Mouse (Mus musculus) MEL (cell line): ENCODE measurements around the gene Gcnt3. TPM values are rescaled to one million over a fixed set of nuclear protein-coding genes. Genes with fewer than 3 reads are reported as not detected.

Source experiments
- DNase-seq: peaks from one replicate; pipeline ENCODE4 v3.0.0; 2011; ENCODE audit warnings: low read depth, low spot score
- H3K27ac ChIP-seq: 2 replicates; pipeline ENCODE4 v1.5.1; 2012; ENCODE audit warnings: low read depth, mild to moderate bottlenecking, control low read depth, low read length, moderate library complexity; ENCODE audit not compliant: control insufficient read depth
- H3K27me3 ChIP-seq, 2 experiments: fragments of 150-350 bp in 1 of 2; sonication (generic) in 1 of 2; 2 replicates each; pipeline ENCODE4 v1.6.1; 2012; ENCODE audit warnings: low read length in 2 of 2, mild to moderate bottlenecking in 2 of 2, improper control_type of control experiment in 1 of 2, moderate library complexity in 1 of 2; ENCODE audit not compliant: insufficient read depth in 2 of 2, control insufficient read depth in 1 of 2
- H3K36me3 ChIP-seq, 2 experiments: 2 replicates each; pipeline ENCODE4 v1.6.1; 2012 to 2014; ENCODE audit warnings: low read length in 2 of 2, improper control_type of control experiment in 1 of 2, inconsistent platforms in 1 of 2, mild to moderate bottlenecking in 1 of 2; ENCODE audit not compliant: insufficient read depth in 2 of 2, control insufficient read depth in 1 of 2
- H3K4me1 ChIP-seq, 2 experiments: fragments of 150-350 bp in 1 of 2; sonication (generic) in 1 of 2; 2 replicates each; pipeline ENCODE4 v1.6.1; 2012; ENCODE audit warnings: low read length in 2 of 2, improper control_type of control experiment in 1 of 2, mild to moderate bottlenecking in 1 of 2; ENCODE audit not compliant: insufficient read depth in 2 of 2, control insufficient read depth in 1 of 2
- H3K4me3 ChIP-seq, 2 experiments: fragments of 150-350 bp in 1 of 2; sonication (generic) in 1 of 2; 2 replicates each; pipeline ENCODE4 v1.5.1; 2012; ENCODE audit warnings: low read depth in 2 of 2, low read length in 2 of 2, mild to moderate bottlenecking in 2 of 2, moderate library complexity in 2 of 2, control low read depth in 1 of 2, improper control_type of control experiment in 1 of 2; ENCODE audit not compliant: control insufficient read depth in 1 of 2, insufficient read depth in 1 of 2
- H3K79me2 ChIP-seq: 2 replicates; pipeline ENCODE4 v1.6.1; 2012; ENCODE audit warnings: mild to moderate bottlenecking, low read length, moderate library complexity; ENCODE audit not compliant: control insufficient read depth, poor library complexity, insufficient read depth
- H3K9ac ChIP-seq: 2 replicates; pipeline ENCODE4 v1.6.1; 2012; ENCODE audit warnings: low read depth, mild to moderate bottlenecking, control low read depth, low read length, moderate library complexity; ENCODE audit not compliant: control insufficient read depth, poor library complexity, severe bottlenecking
- H3K9me3 ChIP-seq: fragments of 150-350 bp; sonication (generic); replicated peaks from 2 replicates; pipeline ENCODE4 v1.6.1; 2012; ENCODE audit warnings: mild to moderate bottlenecking, low read length, improper control_type of control experiment, moderate library complexity; ENCODE audit not compliant: insufficient read depth
- BHLHE40 ChIP-seq: IDR thresholded peaks from 2 replicates; pipeline ENCODE4 v1.6.1; 2012; ENCODE audit warnings: low read depth, mild to moderate bottlenecking, inconsistent platforms, low read length, improper control_type of control experiment, borderline replicate concordance
- CHD1 ChIP-seq: IDR thresholded peaks from 2 replicates; pipeline ENCODE4 v1.6.1; 2012; ENCODE audit warnings: low read depth, mild to moderate bottlenecking, inconsistent platforms, low read length, improper control_type of control experiment
- CTCF ChIP-seq, 3 experiments: IDR thresholded peaks in 2 of 3; conservative IDR thresholded peaks in 1 of 3; 2 replicates each; pipeline ENCODE4 v1.5.1; 2011 to 2012; ENCODE audit warnings: low read length in 3 of 3, low read depth in 2 of 3, mild to moderate bottlenecking in 2 of 3, improper control_type of control experiment in 1 of 3, inconsistent platforms in 1 of 3, mixed read lengths in 1 of 3, moderate library complexity in 1 of 3; ENCODE audit not compliant: control insufficient read depth in 1 of 3, insufficient read depth in 1 of 3, poor library complexity in 1 of 3, severe bottlenecking in 1 of 3
- ELF1 ChIP-seq: IDR thresholded peaks from 2 replicates; pipeline ENCODE4 v1.6.1; 2014; ENCODE audit warnings: low read depth, mild to moderate bottlenecking, inconsistent platforms, low read length, improper control_type of control experiment, moderate library complexity
- EP300 ChIP-seq, 2 experiments: IDR thresholded peaks; 2 replicates each; pipeline ENCODE4 v1.6.1; 2011; ENCODE audit warnings: improper control_type of control experiment in 2 of 2, low read length in 2 of 2, low read depth in 1 of 2, mild to moderate bottlenecking in 1 of 2
- GABPA ChIP-seq: IDR thresholded peaks from 2 replicates; pipeline ENCODE4 v1.6.1; 2012; ENCODE audit warnings: low read depth, mild to moderate bottlenecking, inconsistent platforms, low read length, improper control_type of control experiment, moderate library complexity
- HCFC1 ChIP-seq: IDR thresholded peaks from 2 replicates; pipeline ENCODE4 v1.6.1; 2012; ENCODE audit warnings: low read depth, mild to moderate bottlenecking, inconsistent platforms, low read length, improper control_type of control experiment, moderate library complexity
- JUND ChIP-seq: IDR thresholded peaks from 2 replicates; pipeline ENCODE4 v1.6.1; 2011; ENCODE audit warnings: low read depth, mild to moderate bottlenecking, improper control_type of control experiment, low read length
- KAT2A ChIP-seq: conservative IDR thresholded peaks from 2 replicates; pipeline ENCODE4 v1.6.1; 2012; ENCODE audit warnings: low read depth, low read length, improper control_type of control experiment, inconsistent platforms
- MXI1 ChIP-seq: IDR thresholded peaks from 2 replicates; pipeline ENCODE4 v1.6.1; 2011; ENCODE audit warnings: mild to moderate bottlenecking, low read depth, low read length, improper control_type of control experiment
- MYB ChIP-seq: IDR thresholded peaks from 2 replicates; pipeline ENCODE4 v1.6.1; 2011; ENCODE audit warnings: mild to moderate bottlenecking, low read depth, low read length, improper control_type of control experiment
- MYC ChIP-seq: IDR thresholded peaks from 2 replicates; pipeline ENCODE4 v1.6.1; 2011; ENCODE audit warnings: low read depth, mild to moderate bottlenecking, low read length, improper control_type of control experiment, moderate library complexity
- NRF1 ChIP-seq: IDR thresholded peaks from 2 replicates; pipeline ENCODE4 v1.6.1; 2014; ENCODE audit warnings: low read depth, mild to moderate bottlenecking, inconsistent platforms, low read length, improper control_type of control experiment, moderate library complexity; ENCODE audit not compliant: poor library complexity, insufficient read depth, severe bottlenecking
- POLR2AphosphoS5 ChIP-seq: IDR thresholded peaks from 2 replicates; pipeline ENCODE4 v1.6.1; 2012; ENCODE audit warnings: low read depth, borderline replicate concordance, mild to moderate bottlenecking, inconsistent platforms, low read length, moderate library complexity, mixed read lengths
- RAD21 ChIP-seq: IDR thresholded peaks from 2 replicates; pipeline ENCODE4 v1.6.1; 2011; ENCODE audit warnings: mild to moderate bottlenecking, low read depth, low read length, improper control_type of control experiment
- RCOR1 ChIP-seq: IDR thresholded peaks from 2 replicates; pipeline ENCODE4 v1.6.1; 2012; ENCODE audit warnings: low read depth, mild to moderate bottlenecking, inconsistent platforms, low read length, improper control_type of control experiment
- SMC3 ChIP-seq: IDR thresholded peaks from 2 replicates; pipeline ENCODE4 v1.6.1; 2011; ENCODE audit warnings: low read depth, low read length, improper control_type of control experiment
- TAL1 ChIP-seq: IDR thresholded peaks from 2 replicates; pipeline ENCODE4 v1.6.1; 2012; ENCODE audit warnings: mild to moderate bottlenecking, inconsistent platforms, low read length, moderate library complexity, mixed read lengths
- TCF12 ChIP-seq: IDR thresholded peaks from 2 replicates; pipeline ENCODE4 v1.6.1; 2014; ENCODE audit warnings: low read depth, mild to moderate bottlenecking, inconsistent platforms, low read length, improper control_type of control experiment, moderate library complexity
- UBTF ChIP-seq: IDR thresholded peaks from 2 replicates; pipeline ENCODE4 v1.6.1; 2012; ENCODE audit warnings: low read depth, mild to moderate bottlenecking, inconsistent platforms, low read length, improper control_type of control experiment, moderate library complexity, borderline replicate concordance; ENCODE audit not compliant: insufficient read depth
- USF1 ChIP-seq: IDR thresholded peaks from 2 replicates; pipeline ENCODE4 v1.6.1; 2014; ENCODE audit warnings: low read depth, mild to moderate bottlenecking, inconsistent platforms, low read length, improper control_type of control experiment, moderate library complexity
- ZC3H11A ChIP-seq: IDR thresholded peaks from 2 replicates; pipeline ENCODE4 v1.6.1; 2012; ENCODE audit warnings: low read depth, mild to moderate bottlenecking, inconsistent platforms, low read length, improper control_type of control experiment
- polyA plus RNA-seq, 2 experiments: library from polyadenylated mRNA; stranded (reverse) in 1 of 2; unstranded in 1 of 2; fragments of >175 nt in 1 of 2; fragments of >200 nt in 1 of 2; gene quantifications; 2 replicates each; pipeline versions ENCODE4 v1.2.1 to v1.2.4; 2012; ENCODE audit warnings: low replicate concordance in 2 of 2, low read depth in 1 of 2; ENCODE audit not compliant: insufficient read length in 2 of 2, insufficient read depth in 1 of 2, missing spikeins in 1 of 2
- total RNA-seq: library from RNA; depleted of rRNA; stranded (reverse); fragments of 300-350 nt; gene quantifications from 2 replicates; pipeline ENCODE4 v1.2.3, GENCODE M21; 2012

The Gcnt3 gene
- total and polyA plus RNA-seq, 3 experiments, result not detected

DNA sequence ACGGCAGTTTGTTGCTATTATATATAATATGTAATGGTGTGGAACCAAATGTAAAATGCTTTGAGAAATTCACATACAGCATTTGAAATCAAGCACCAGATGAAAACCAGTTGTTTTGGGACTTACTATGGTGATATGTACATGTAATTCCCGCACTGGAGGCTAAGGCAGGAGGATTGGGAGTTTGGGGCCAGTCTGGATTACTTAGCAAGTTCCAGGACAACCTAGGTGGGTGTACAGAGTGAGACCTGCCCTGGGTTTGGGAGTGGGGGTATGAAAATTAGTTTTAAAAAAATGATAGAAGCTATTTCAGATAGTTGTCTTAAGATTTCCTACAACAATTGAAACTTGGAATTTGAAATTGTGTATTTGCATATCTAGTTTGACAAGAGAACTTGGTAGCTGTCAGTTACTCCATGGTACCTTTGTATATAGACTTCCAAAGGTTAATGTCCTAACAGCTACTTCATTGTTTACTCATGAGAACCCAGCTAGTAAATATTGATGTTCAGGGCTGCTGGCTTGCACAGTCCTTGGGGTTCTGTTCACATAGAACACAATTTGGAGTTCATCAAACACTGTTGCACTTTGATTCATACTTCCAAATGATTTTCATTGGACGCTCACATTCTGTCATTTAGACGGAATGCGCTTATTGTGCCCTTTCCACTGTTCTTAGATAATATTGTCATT, 27.0 kb downstream of the Gcnt3 start:
- no peak for DNase-seq
- Histone ChIP-seq H3K4me1 (peaks cover 0 to 8% of the 10 kb centered on the region in 2 experiments; a peak in 3 of 4 replicates), H3K79me2 (peaks cover 20% of the 10 kb centered on the region), H3K27ac (no peak overlapping the region), H3K27me3 (no peaks in the 10 kb centered on the region), H3K4me3 (no peak overlapping the region), H3K9me3 (no peaks in the 10 kb centered on the region), H3K9ac (no peak overlapping the region), H3K36me3 (peaks cover 9 to 18% of the 10 kb centered on the region in 2 experiments)
- TF ChIP-seq RCOR1 (no peak), MYC (no peak), JUND (no peak), ELF1 (no peak), POLR2AphosphoS5 (no peak)

DNA sequence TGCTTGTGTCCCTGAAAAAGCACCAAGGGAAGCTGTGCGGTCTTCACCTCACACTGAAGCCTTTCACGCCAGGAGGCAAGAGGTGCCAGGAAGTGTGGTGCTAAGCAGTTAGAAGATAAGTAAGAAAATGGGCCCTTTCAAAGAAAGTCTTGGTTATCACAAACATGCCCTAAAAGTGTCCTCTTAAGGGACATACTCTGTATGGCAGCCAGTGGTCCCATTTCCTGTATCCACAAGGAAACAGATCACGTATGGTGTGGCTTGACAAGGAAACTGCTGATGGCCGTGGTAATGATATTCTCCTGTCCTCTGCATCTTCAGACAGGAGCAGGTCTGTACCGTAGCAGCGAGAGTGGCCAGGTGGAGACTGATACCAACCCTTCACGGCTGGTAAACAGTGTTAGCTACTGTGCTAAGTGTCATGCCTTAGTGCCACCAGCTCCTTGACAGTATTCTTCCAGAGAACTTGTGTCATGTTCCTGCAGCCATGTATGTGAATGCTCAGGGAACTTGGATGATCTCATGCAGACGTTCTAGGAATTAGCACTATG, 28.1 kb downstream of the Gcnt3 start:
- no peak for DNase-seq

DNA sequence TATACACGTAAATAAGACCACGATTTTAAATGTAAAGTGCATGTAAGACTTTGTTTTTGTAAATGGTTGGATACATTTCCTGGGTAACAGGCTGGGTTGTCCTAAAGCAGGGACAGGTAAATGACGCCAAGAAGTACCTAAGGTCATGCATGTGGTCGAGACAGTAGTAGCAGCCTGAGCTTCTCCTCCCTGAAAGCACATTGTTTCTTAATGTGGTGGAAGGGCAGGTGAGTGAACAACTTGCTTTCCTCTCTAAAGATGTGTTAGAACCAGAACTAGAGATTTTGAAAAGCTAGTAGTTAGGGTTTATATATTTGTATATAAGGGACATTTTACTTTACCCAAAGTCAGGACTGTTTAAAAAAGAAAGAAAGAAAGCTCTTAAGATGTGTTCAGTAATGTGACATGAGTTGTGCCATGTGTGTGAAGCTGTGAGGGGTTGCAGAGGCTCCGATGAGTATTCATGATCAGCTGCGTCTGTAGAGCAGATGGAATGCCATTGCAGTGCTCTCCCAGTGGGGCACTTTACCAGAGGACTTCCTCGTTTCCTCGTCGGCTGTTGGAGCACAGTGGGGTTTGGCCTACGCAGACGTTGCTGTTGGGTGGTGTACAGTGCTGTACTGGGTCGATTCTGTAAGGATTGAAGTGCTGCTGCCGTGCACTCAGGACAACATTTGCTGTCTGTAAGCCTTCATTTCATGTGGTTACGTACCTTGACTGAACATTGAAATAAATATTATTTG, 30.2 kb downstream of the Gcnt3 start:
- TF ChIP-seq MXI1 (no peak), TAL1 (no peak), POLR2AphosphoS5 (no peak), JUND (no peak), BHLHE40 (no peak), USF1 (no peak), MYB (no peak), ZC3H11A (no peak), CTCF (IDR thresholded peaks at IDR 0.05 in 2 of 3, conservative IDR thresholded peaks at IDR 0.05 in 1 of 3; ENCODE audit: control insufficient read depth in 1 of 3, insufficient read depth in 1 of 3, low read depth in 2 of 3, low read length in 3 of 3, poor library complexity in 1 of 3, severe bottlenecking in 1 of 3) (no peak), KAT2A (no peak), CHD1 (no peak), RAD21 (no peak), TCF12 (no peak), GABPA (no peak), NRF1 (no peak), SMC3 (no peak), HCFC1 (no peak)
- H3K27ac ChIP-seq, result no peak overlapping the region
- H3K9ac ChIP-seq, result no peak overlapping the region
- H3K9me3 ChIP-seq, result no peaks in the 10 kb centered on the region
- H3K27me3 ChIP-seq, result no peaks in the 10 kb centered on the region
- H3K4me3 ChIP-seq, result no peak overlapping the region
- peaks cover 3% of the 10 kb centered on the region for H3K79me2 ChIP-seq
- H3K4me1 ChIP-seq, result peaks cover 0 to 3% of the 10 kb centered on the region in 2 experiments; a peak in 1 of 4 replicates
- peaks cover 2 to 13% of the 10 kb centered on the region in 2 experiments for H3K36me3 ChIP-seq
- DNase-seq, result no peak

More for the DNA sequence above, 28.1 kb downstream of the Gcnt3 start:
- Histone ChIP-seq H3K4me3 (no peak overlapping the region), H3K36me3 (peaks cover 7 to 18% of the 10 kb centered on the region in 2 experiments), H3K27ac (no peak overlapping the region; the same call in 1 of the 2 replicates), H3K79me2 (peaks cover 20% of the 10 kb centered on the region), H3K9me3 (no peaks in the 10 kb centered on the region), H3K9ac (no peak overlapping the region), H3K4me1 (peaks cover 0 to 5% of the 10 kb centered on the region in 2 experiments; a peak in 2 of 4 replicates), H3K27me3 (no peaks in the 10 kb centered on the region)
- peak; percentile 55 for TF ChIP-seq TAL1
- TF ChIP-seq UBTF, result no peak
- TF ChIP-seq EP300 (IDR thresholded peaks at IDR 0.05; ENCODE audit: low read depth in 1 of 2, low read length in 2 of 2), result peak in 1 of 2 experiments; percentile 46; a peak in 2 of 4 replicates
- TF ChIP-seq POLR2AphosphoS5, result no peak
